Mouse (Mus musculus) limb, embryonic 14.5 days (tissue): ENCODE results near the gene Fam57b. TPM values are rescaled to one million over a fixed set of nuclear protein-coding genes. Genes with fewer than 3 reads are reported as not detected.

Experiments used
- ATAC-seq: fragments of 200-750 bp; cut with Nextera tagmentation; 2 replicates; pipeline ENCODE4 v1.8.0; 2017; ENCODE audit warnings: low read depth, moderate number of reproducible peaks, moderate TSS enrichment; ENCODE audit not compliant: low FRiP score
- DNase-seq: peaks from one replicate; pipeline ENCODE4 v3.0.0-alpha.2; 2015; ENCODE audit warnings: low spot score
- H3K27ac ChIP-seq: fragments of 300-500 bp; sonication (generic); replicated peaks from 2 replicates; pipeline ENCODE4 v1.5.1; 2014; ENCODE audit warnings: low read depth, mild to moderate bottlenecking, low read length, moderate library complexity, mixed read lengths
- H3K27me3 ChIP-seq: fragments of 300-500 bp; sonication (generic); 2 replicates; pipeline ENCODE4 v1.6.1; 2014; ENCODE audit warnings: low read length, mixed read lengths; ENCODE audit not compliant: control insufficient read depth, insufficient read depth
- H3K36me3 ChIP-seq: fragments of 300-500 bp; sonication (generic); 2 replicates; pipeline ENCODE4 v1.6.1; 2014; ENCODE audit warnings: mild to moderate bottlenecking, low read length, moderate library complexity, mixed read lengths; ENCODE audit not compliant: control insufficient read depth, insufficient read depth
- H3K4me1 ChIP-seq: fragments of 300-500 bp; sonication (generic); 2 replicates; pipeline ENCODE4 v1.6.1; 2014; ENCODE audit warnings: antibody characterized with exemption, low read length, mixed read lengths; ENCODE audit not compliant: control insufficient read depth, insufficient read depth
- H3K4me2 ChIP-seq: fragments of 300-500 bp; sonication (generic); replicated peaks from 2 replicates; pipeline ENCODE4 v1.6.1; 2014; ENCODE audit warnings: low read depth, mild to moderate bottlenecking, low read length, moderate library complexity; ENCODE audit not compliant: severe bottlenecking
- H3K4me3 ChIP-seq: fragments of 300-500 bp; sonication (generic); replicated peaks from 2 replicates; pipeline ENCODE4 v1.5.1; 2014; ENCODE audit warnings: low read length
- H3K9ac ChIP-seq: fragments of 300-500 bp; sonication (generic); 2 replicates; pipeline ENCODE4 v1.6.1; 2014; ENCODE audit warnings: mild to moderate bottlenecking, low read depth, low read length, moderate library complexity; ENCODE audit not compliant: severe bottlenecking
- H3K9me3 ChIP-seq: fragments of 300-500 bp; sonication (generic); 2 replicates; pipeline ENCODE4 v1.6.1; 2016; ENCODE audit warnings: low read length; ENCODE audit not compliant: control insufficient read depth
- POLR2A ChIP-seq: fragments of 200-500 bp; IDR thresholded peaks from 2 replicates; pipeline ENCODE4 v1.8.0; 2012; ENCODE audit warnings: inconsistent platforms, mild to moderate bottlenecking, moderate library complexity, borderline replicate concordance; ENCODE audit not compliant: insufficient read depth, insufficient read length; ENCODE audit errors: extremely low read depth
- WGBS: fragments of 180-500 bp; shearing (Covaris S2); extraction: QIAGEN DNeasy Blood & Tissue Kit; methylation state at CpG from one replicate; pipeline ENCODE4 v1.1.7; 2014; 5-methylcytosine and 5-hydroxymethylcytosine counted together
- polyA plus RNA-seq, 2 experiments: library from polyadenylated mRNA; depleted of rRNA in 1 of 2; stranded (reverse) in 1 of 2; unstranded in 1 of 2; fragments of >200 nt; fragmentation: Nextera tagmentation in 1 of 2; extraction: Ambion mirVana in 1 of 2; gene quantifications; 2 replicates each; pipeline versions ENCODE4 v1.2.1 to v1.2.3; 2012 to 2014

The Fam57b gene
- polyA plus RNA-seq (2012; rRNA removed) (1.6 and 2.0 TPM in 2 replicates), polyA plus RNA-seq (2014; fragmentation: Nextera tagmentation; extraction: Ambion mirVana) (0.21 and 0.44 TPM in 2 replicates)

DNA sequence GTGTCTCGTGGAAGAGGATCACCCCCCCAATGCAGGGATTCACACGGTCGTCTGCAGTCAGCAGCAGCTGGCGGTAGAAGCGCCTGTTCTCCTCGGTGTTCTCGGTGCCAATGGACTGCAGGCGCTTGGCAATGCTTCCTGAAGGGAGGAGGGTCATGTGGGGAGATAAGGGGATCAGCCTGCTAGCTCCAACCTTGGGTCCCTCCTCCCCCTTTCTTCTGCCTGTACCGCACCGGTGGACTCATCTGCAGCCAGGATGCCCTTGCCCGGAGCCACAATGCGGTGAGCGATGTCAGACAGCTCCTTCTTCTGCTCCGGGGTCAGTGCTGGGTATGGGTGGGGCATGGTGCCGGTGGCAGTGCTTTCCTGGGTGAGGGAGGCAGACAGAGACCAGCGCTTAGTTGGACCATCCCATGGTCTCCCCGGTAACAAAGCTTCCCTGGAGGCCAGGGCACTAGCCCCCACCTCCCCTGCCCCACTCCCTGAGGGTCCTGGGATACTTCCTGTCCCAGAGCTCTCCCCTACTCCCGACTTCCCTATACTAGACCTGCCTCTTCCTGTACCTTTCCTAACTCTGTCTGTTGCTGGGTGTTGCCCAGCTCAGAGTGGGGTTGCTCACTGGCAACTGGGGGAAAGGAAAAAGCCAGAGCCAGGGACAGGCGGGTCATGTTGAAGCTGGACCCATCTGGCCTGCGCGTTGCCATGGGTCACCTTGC is at the start of gene Fam57b:
Gene Fam57b (plus strand): TSS at position 258 of the 716 bp plus-strand sequence.
- Histone ChIP-seq H3K4me3 (peak within 1 kb of the TSS; percentile 90), H3K36me3 (peaks cover 46% of the 10 kb centered on the region), H3K27me3 (no peaks in the 10 kb centered on the region), H3K27ac (peak within 1 kb of the TSS; percentile 87), H3K9me3 (no peaks in the 10 kb centered on the region), H3K4me1 (peaks cover 29% of the 10 kb centered on the region), H3K4me2 (peak within 1 kb of the TSS; percentile 85), H3K9ac (peak within 1 kb of the TSS; percentile 74)
- no peak for DNase-seq
- TF ChIP-seq POLR2A: no peak
- WGBS: 34% methylated on average over 21 of the region's 21 CpGs
- no peak for ATAC-seq

DNA sequence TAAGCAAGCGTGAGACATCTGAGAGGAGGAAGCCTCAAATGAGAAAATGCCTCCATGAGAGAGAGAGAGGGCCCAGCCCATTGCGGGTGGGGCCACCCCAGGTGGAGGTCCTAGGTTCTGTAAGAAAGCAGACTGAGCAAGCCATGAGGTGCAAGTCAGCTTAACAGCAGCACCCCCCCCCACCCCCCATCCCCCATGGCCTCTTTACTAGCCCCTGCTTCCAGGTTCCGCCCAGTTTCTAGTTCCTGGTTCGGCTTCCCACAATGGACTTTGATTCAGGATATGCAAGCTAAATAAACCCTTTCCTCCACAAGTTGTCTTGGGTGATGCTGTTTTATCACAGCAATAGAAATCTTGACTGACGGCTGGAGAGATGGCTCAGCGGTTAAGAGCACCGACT is 48.6 kb upstream of the Fam57b start:
- Histone ChIP-seq H3K9ac (no peak overlapping the region), H3K9me3 (no peaks in the 10 kb centered on the region), H3K27ac (no peak overlapping the region), H3K4me1 (no peaks in the 10 kb centered on the region), H3K36me3 (no peaks in the 10 kb centered on the region), H3K4me2 (no peak overlapping the region), H3K4me3 (no peak overlapping the region), H3K27me3 (no peaks in the 10 kb centered on the region)
- DNase-seq (no peak), ATAC-seq (no peak)
- WGBS: 68% methylated on average over 7 of the region's 7 CpGs
- no peak for TF ChIP-seq POLR2A

DNA sequence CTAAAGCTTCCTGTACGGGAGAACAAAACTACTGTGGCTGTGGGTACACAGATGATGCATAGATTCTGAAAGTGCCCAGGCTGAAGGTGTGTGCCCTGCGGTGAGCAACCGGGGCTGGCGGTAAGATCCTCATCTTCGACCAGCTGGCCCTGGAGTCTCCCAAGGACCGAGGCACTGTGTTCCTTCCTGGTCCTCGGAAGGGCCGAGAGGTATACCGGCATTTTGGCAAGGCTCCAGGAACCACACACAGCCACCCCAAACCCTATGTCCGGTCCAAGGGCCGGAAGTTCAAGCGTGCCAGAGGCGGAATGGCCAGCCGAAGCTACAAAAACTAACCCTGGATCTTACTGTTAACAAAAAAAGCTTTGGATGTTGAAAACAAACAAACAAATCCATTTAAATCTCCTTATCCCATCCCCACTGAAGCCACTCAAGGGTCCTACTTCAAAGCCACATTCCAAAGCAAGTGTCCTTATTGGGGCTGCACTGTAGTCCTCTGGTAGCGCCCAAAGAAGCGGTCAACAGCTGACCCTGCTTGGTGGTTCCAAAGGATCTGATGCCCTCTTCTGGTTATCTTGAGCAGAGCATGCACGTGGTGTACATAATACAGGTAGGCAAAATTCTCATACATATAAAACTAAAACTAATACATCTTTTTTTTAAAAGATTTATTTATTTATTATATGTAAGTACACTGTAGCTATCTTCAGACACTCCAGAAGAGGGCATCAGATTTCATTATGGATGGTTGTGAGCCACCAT is 47.7 kb upstream of the Fam57b start:
- 98% methylated on average over 17 of the region's 17 CpGs for WGBS
- Histone ChIP-seq H3K36me3 (no peaks in the 10 kb centered on the region), H3K27me3 (no peaks in the 10 kb centered on the region), H3K27ac (no peak overlapping the region), H3K4me1 (no peaks in the 10 kb centered on the region), H3K9ac (no peak overlapping the region), H3K4me2 (no peak overlapping the region), H3K4me3 (no peak overlapping the region), H3K9me3 (no peaks in the 10 kb centered on the region)
- ATAC-seq: no peak
- no peak for DNase-seq
- TF ChIP-seq POLR2A: no peak

DNA sequence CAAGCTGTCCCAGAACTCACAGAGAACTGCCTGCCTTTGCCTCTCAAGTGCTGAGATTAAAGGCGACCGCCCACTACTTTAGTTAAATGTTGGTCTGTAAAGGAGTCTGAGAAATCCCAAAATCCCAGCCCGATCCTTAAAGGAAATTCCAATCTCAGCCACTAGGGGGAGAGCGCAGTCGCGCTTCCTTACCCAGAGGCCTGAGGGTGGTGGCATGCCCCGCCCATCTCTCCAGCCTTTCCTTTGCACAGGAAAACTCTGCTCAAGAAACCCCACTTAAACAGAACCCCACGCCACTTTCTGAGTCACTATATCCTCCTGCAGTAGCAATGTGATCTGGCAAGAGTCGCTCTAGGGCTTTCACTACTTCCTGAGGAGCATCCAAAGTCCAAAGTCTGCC is 42.6 kb upstream of the Fam57b start:
- ATAC-seq: peak; percentile 66; the same call in 1 of the 2 replicates
- WGBS: under 1% methylated on average over 9 of the region's 9 CpGs
- Histone ChIP-seq H3K27me3 (no peaks in the 10 kb centered on the region), H3K9ac (no peak overlapping the region), H3K9me3 (no peaks in the 10 kb centered on the region), H3K27ac (no peak overlapping the region), H3K36me3 (no peaks in the 10 kb centered on the region), H3K4me3 (no peak overlapping the region), H3K4me2 (no peak overlapping the region), H3K4me1 (no peaks in the 10 kb centered on the region)
- DNase-seq: peak; percentile 88
- 0 out of 2 replicates have a peak, but pooled peaks have one; percentile 19 for TF ChIP-seq POLR2A

DNA sequence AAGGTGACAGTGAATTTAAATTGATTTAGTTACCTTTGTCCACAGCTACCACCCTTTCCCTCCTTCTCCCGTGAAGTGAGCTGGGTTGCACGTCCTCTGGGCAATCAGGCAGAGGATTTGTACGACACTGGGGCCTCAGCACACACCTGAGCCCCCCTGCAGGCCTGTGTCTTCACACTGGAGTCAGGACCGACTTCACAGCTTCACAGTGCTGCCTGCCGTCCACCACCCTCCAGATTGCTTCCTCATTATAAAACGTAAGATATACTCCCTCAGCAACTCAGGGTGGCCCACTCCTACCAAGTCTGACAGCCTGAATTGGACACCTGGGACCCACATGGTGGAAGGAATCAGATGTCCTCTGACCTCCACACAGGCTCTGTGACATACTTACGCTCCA is 38.9 kb upstream of the Fam57b start:
- no peak for ATAC-seq
- H3K4me1 ChIP-seq: peaks cover 18% of the 10 kb centered on the region

More for the DNA sequence above, 38.9 kb upstream of the Fam57b start:
- DNase-seq: no peak
- TF ChIP-seq POLR2A: no peak
- H3K27me3 ChIP-seq: no peaks in the 10 kb centered on the region
- peaks cover 12% of the 10 kb centered on the region for H3K36me3 ChIP-seq
- 51% methylated on average over 7 of the region's 7 CpGs for WGBS
- no peak overlapping the region for H3K4me2 ChIP-seq
- H3K9ac ChIP-seq: no peak overlapping the region
- H3K27ac ChIP-seq: no peak overlapping the region
- no peak overlapping the region for H3K4me3 ChIP-seq
- no peaks in the 10 kb centered on the region for H3K9me3 ChIP-seq
